Mouse (Mus musculus) midbrain, embryonic 14.5 days (tissue): ENCODE measurements around the gene Itga6. TPM values are rescaled to one million over a fixed set of nuclear protein-coding genes. Genes with fewer than 3 reads are reported as not detected.

Source experiments
- ATAC-seq: fragments of 200-750 bp; cut with Nextera tagmentation; 2 replicates; pipeline ENCODE4 v1.8.0; 2017; ENCODE audit warnings: moderate number of reproducible peaks, moderate library complexity; ENCODE audit not compliant: low FRiP score, low TSS enrichment
- DNase-seq: peaks from one replicate; pipeline ENCODE4 v3.0.0-alpha.2; 2015
- H3K27ac ChIP-seq: fragments of 300-500 bp; sonication (generic); replicated peaks from 2 replicates; pipeline ENCODE4 v1.5.1; 2014; ENCODE audit warnings: mild to moderate bottlenecking, low read depth, low read length, moderate library complexity
- H3K27me3 ChIP-seq: fragments of 300-500 bp; sonication (generic); 2 replicates; pipeline ENCODE4 v1.6.1; 2014; ENCODE audit warnings: low read length, control low read depth, mixed read lengths; ENCODE audit not compliant: control insufficient read depth, insufficient read depth
- H3K36me3 ChIP-seq: fragments of 300-500 bp; sonication (generic); 2 replicates; pipeline ENCODE4 v1.6.1; 2014; ENCODE audit warnings: low read length, control low read depth; ENCODE audit not compliant: control insufficient read depth, insufficient read depth
- H3K4me1 ChIP-seq: fragments of 300-500 bp; sonication (generic); 2 replicates; pipeline ENCODE4 v1.6.1; 2014; ENCODE audit warnings: mild to moderate bottlenecking, antibody characterized with exemption, low read length, control low read depth; ENCODE audit not compliant: control insufficient read depth, insufficient read depth
- H3K4me2 ChIP-seq: fragments of 300-500 bp; sonication (generic); 2 replicates; pipeline ENCODE4 v1.6.1; 2014; ENCODE audit warnings: mild to moderate bottlenecking, low read length, moderate library complexity
- H3K4me3 ChIP-seq: fragments of 300-500 bp; sonication (generic); replicated peaks from 2 replicates; pipeline ENCODE4 v1.5.1; 2014; ENCODE audit warnings: low read depth, low read length
- H3K9ac ChIP-seq: fragments of 300-500 bp; sonication (generic); replicated peaks from 2 replicates; pipeline ENCODE4 v1.6.1; 2014; ENCODE audit warnings: mild to moderate bottlenecking, low read length, moderate library complexity
- H3K9me3 ChIP-seq: fragments of 300-500 bp; sonication (generic); 2 replicates; pipeline ENCODE4 v1.6.1; 2016; ENCODE audit warnings: low read length, control low read depth, mixed read lengths; ENCODE audit not compliant: control insufficient read depth
- WGBS: fragments of 180-500 bp; shearing (Covaris S2); extraction: QIAGEN DNeasy Blood & Tissue Kit; methylation state at CpG from one replicate; pipeline ENCODE4 v1.1.7; 2014; 5-methylcytosine and 5-hydroxymethylcytosine counted together
- polyA plus RNA-seq: library from polyadenylated mRNA; unstranded; fragments of >200 nt; fragmentation: Nextera tagmentation; extraction: Ambion mirVana; gene quantifications from 2 replicates; pipeline ENCODE4 v1.2.1, GENCODE M21; 2014

Gene Itga6
- polyA plus RNA-seq, 1 experiment from 2014 or later: 21.6 TPM

DNA sequence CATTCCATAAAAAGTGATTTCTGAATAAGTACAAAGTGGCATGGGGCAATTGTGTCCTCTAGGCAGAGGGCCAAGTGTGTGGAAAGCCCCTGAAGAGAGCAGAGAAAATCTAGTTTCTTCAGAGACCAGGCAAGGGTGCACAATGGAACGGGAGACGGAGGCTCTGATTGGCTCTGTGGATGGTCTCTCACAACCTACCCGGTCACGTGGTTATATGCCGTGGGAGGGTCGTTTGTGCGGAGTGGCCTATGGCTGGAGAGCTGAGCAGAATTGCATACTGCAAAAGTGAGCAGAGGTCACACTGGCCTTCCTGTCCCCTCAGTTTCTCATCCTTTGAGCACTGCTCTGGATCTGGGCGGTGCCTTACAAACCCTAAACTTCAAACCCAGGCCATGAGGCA, 5.9 kb downstream of the Itga6 start:
- DNase-seq (no peak), ATAC-seq (no peak)
- Histone ChIP-seq H3K27ac (no peak overlapping the region), H3K4me2 (no peak overlapping the region), H3K4me1 (peaks cover 8% of the 10 kb centered on the region; the same call in 1 of the 2 replicates), H3K36me3 (no peaks in the 10 kb centered on the region), H3K27me3 (0 out of 2 replicates have a peak, but pooled peaks cover 2% of the 10 kb centered on the region), H3K4me3 (no peak overlapping the region), H3K9me3 (no peaks in the 10 kb centered on the region), H3K9ac (no peak overlapping the region)
- 81% methylated on average over 8 of the region's 8 CpGs for WGBS

DNA sequence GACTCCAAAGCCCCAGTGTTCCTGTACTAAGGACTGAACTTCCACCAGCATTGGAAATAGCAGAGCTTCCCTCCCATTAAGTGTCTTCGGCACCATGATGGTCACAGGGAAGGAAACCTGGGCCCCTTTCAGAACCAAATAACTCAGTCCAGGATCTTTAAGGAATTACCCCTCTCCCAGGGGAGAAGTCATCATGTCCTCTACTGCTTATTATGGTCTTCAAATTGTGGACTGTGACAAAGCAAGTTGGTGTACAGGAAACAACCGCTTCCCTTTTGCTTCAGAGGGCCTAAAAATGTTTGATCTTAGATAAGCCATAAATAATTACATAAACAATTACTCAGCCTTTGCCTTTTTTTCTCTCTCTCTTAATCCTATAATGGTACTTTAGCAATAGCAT, 6.4 kb downstream of the Itga6 start:
- H3K27me3 ChIP-seq: 0 out of 2 replicates have a peak, but pooled peaks cover 2% of the 10 kb centered on the region
- WGBS: 89% methylated on average over 2 of the region's 2 CpGs

GRCm38 (mm10) chr2:71752383-71752782, 7.0 kb downstream of the Itga6 start:
- H3K9ac ChIP-seq: no peak overlapping the region
- peaks cover 8% of the 10 kb centered on the region; the same call in 1 of the 2 replicates for H3K4me1 ChIP-seq
- no peaks in the 10 kb centered on the region for H3K9me3 ChIP-seq
- no peak overlapping the region for H3K4me2 ChIP-seq
- no peaks in the 10 kb centered on the region for H3K36me3 ChIP-seq
- 0 out of 2 replicates have a peak, but pooled peaks cover 2% of the 10 kb centered on the region for H3K27me3 ChIP-seq
- ATAC-seq (no peak), DNase-seq (no peak)
- H3K4me3 ChIP-seq: no peak overlapping the region
- 90% methylated on average over 2 of the region's 2 CpGs for WGBS
- no peak overlapping the region for H3K27ac ChIP-seq

More for the DNA sequence above, 6.4 kb downstream of the Itga6 start:
- ATAC-seq (no peak), DNase-seq (no peak)
- Histone ChIP-seq H3K36me3 (no peaks in the 10 kb centered on the region), H3K4me2 (no peak overlapping the region), H3K9me3 (no peaks in the 10 kb centered on the region), H3K27ac (no peak overlapping the region), H3K4me1 (peaks cover 8% of the 10 kb centered on the region; the same call in 1 of the 2 replicates), H3K9ac (no peak overlapping the region), H3K4me3 (no peak overlapping the region)

DNA sequence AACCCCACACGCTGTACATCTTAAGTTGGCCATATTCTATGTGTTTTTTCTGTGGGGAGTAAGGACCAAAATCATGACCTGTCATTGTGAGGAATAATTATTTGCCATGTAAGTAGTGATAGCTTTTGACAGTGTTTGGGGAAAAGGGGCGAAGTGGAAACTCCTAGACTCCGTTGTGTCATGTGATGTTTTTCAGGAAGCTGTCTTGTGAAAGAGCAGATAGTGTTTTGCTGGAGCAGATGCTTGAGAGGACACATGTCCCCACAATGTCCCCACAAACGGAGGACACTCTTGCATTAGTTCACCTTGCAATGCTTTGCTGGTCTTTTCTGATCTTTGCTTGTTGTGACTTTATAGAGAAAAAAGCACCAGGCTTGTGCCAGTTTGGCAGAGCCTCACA, 7.7 kb downstream of the Itga6 start:
- no peak overlapping the region for H3K4me2 ChIP-seq
- H3K9me3 ChIP-seq: no peaks in the 10 kb centered on the region
- no peak overlapping the region for H3K9ac ChIP-seq
- H3K27me3 ChIP-seq: 0 out of 2 replicates have a peak, but pooled peaks cover 2% of the 10 kb centered on the region
- no peak overlapping the region for H3K27ac ChIP-seq
- no peak overlapping the region for H3K4me3 ChIP-seq
- H3K36me3 ChIP-seq: no peaks in the 10 kb centered on the region
- no peak for ATAC-seq
- no peak for DNase-seq
- 87% methylated on average over 4 of the region's 4 CpGs for WGBS
- H3K4me1 ChIP-seq: peaks cover 8% of the 10 kb centered on the region; the same call in 1 of the 2 replicates

DNA sequence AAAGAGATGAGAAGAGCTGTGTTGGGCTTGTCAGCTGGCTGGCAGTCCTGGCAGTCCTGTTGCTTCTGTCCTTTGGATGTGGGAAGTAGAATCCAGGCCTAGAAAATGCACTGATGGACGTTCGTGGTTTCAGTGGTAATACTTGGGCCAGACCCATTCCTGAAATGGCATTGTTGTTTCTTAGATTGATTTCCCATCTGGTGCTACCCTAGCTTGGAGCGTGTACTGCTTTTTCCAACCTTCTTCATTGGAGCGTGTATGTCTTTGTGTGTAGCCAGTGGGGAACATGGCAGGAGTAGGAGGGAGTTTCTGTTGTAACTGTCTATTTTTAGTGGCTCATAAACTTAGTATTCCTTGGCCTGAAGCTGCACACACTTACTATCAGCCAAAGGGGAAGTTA, 10.3 kb downstream of the Itga6 start:
- H3K27ac ChIP-seq: no peak overlapping the region
- no peak overlapping the region for H3K4me2 ChIP-seq
- H3K9me3 ChIP-seq: no peaks in the 10 kb centered on the region
- DNase-seq (no peak), ATAC-seq (no peak)
- WGBS: 84% methylated on average over 4 of the region's 4 CpGs
- H3K27me3 ChIP-seq: 0 out of 2 replicates have a peak, but pooled peaks cover 2% of the 10 kb centered on the region
- H3K36me3 ChIP-seq: no peaks in the 10 kb centered on the region
- H3K4me3 ChIP-seq: no peak overlapping the region
- 0 out of 2 replicates have a peak, but pooled peaks cover 6% of the 10 kb centered on the region for H3K4me1 ChIP-seq
- H3K9ac ChIP-seq: no peak overlapping the region

DNA sequence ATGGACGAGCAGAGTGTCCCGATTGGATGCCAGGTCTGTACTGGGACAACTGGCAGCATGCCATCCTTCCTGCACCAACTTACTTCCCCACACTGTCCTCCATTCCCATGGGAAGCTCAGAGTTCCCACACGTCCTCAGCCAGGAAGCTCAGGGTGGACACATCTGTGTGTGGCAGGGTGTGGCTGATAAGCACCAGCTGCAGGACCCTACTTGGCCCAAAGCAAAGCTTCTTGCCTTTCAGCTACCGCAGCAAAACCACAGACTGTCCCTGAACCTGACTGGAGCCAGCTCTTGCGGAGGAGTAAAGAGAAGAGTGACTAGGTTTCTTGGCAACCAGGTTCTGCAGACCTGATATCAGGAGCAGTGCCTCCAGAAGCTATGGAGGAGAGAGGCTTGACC, 11.7 kb downstream of the Itga6 start:
- Histone ChIP-seq H3K9ac (no peak overlapping the region), H3K4me2 (no peak overlapping the region), H3K9me3 (no peaks in the 10 kb centered on the region), H3K4me1 (0 out of 2 replicates have a peak, but pooled peaks cover 6% of the 10 kb centered on the region), H3K27me3 (0 out of 2 replicates have a peak, but pooled peaks cover 2% of the 10 kb centered on the region), H3K27ac (no peak overlapping the region), H3K36me3 (no peaks in the 10 kb centered on the region), H3K4me3 (no peak overlapping the region)
- ATAC-seq: no peak
- WGBS: 82% methylated on average over 5 of the region's 5 CpGs
- no peak for DNase-seq

GRCm38 (mm10) chr2:71758591-71759531, 13.4 kb downstream of the Itga6 start:
- 55% methylated on average over 19 of the region's 19 CpGs for WGBS
- no peak overlapping the region for H3K9ac ChIP-seq

DNA sequence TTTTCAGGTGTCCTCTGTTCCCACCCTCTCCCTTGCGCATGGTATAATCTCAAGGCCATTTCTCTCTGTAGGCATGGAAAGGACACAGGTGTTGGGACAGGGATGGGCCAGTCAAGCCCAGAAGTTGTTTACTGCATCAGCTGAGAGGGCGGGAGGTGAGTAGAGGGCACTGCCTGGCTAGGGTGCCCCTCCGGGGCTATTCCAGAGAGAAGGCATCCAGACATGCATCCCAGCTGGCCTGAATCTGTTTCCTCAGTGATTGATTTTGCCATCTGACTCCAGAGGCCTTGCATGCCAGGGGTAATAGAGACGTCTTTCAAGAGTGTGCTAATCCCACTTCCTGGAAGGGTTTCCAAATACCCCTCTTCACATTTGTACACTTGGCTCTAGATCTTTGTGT, 14.7 kb downstream of the Itga6 start:
- Histone ChIP-seq H3K9ac (no peak overlapping the region), H3K4me2 (no peak overlapping the region), H3K4me3 (no peak overlapping the region), H3K36me3 (no peaks in the 10 kb centered on the region), H3K27ac (no peak overlapping the region), H3K27me3 (no peaks in the 10 kb centered on the region), H3K4me1 (0 out of 2 replicates have a peak, but pooled peaks cover 6% of the 10 kb centered on the region), H3K9me3 (no peaks in the 10 kb centered on the region)
- ATAC-seq (no peak), DNase-seq (no peak)
- 75% methylated on average over 4 of the region's 4 CpGs for WGBS

More at GRCm38 (mm10) chr2:71758591-71759531, 13.4 kb downstream of the Itga6 start:
- Histone ChIP-seq H3K27ac (no peak overlapping the region), H3K4me1 (0 out of 2 replicates have a peak, but pooled peaks cover 6% of the 10 kb centered on the region), H3K9me3 (no peaks in the 10 kb centered on the region), H3K27me3 (no peaks in the 10 kb centered on the region), H3K36me3 (no peaks in the 10 kb centered on the region), H3K4me3 (no peak overlapping the region), H3K4me2 (no peak overlapping the region)
- DNase-seq: no peak
- ATAC-seq: no peak
